Mouse (Mus musculus): Measurements from ENCODE around the gene Epb41l3.

Gene Epb41l3

GRCm38 (mm10) chr17:69237172-69237571 lies 161.7 kb downstream of the Epb41l3 start:
- no peak for DNase-seq (ENCODE audit: low spot score)

- no peak for DNase-seq (ENCODE audit: low spot score)
Observed at GRCm38 (mm10) chr17:69238810-69239373, 163.4 kb downstream of the Epb41l3 start.

GRCm38 (mm10) chr17:69239423-69239822 lies 163.9 kb downstream of the Epb41l3 start:
- DNase-seq (ENCODE audit: low spot score), result no peak

- DNase-seq (ENCODE audit: low spot score), result no peak
Observed at GRCm38 (mm10) chr17:69255834-69256233, 180.4 kb downstream of the Epb41l3 start.

GRCm38 (mm10) chr17:69256441-69256840 lies 181.0 kb downstream of the Epb41l3 start:
- no peak for DNase-seq (ENCODE audit: low spot score)

- DNase-seq (ENCODE audit: low spot score), result no peak
Observed at GRCm38 (mm10) chr17:69263810-69264565, 188.5 kb downstream of the Epb41l3 start.

GRCm38 (mm10) chr17:69265171-69265570 lies 189.7 kb downstream of the Epb41l3 start:
- DNase-seq (ENCODE audit: low spot score), result no peak

GRCm38 (mm10) chr17:69265759-69266463 lies 190.4 kb downstream of the Epb41l3 start:
- DNase-seq (ENCODE audit: low spot score), result no peak

- no peak for DNase-seq (ENCODE audit: low spot score)
Observed at GRCm38 (mm10) chr17:69266936-69267335, 191.5 kb downstream of the Epb41l3 start.

- no peak for DNase-seq (ENCODE audit: low spot score)
Observed at GRCm38 (mm10) chr17:69267526-69267925, 192.0 kb downstream of the Epb41l3 start.

- no peak for DNase-seq (ENCODE audit: low spot score)
Observed at GRCm38 (mm10) chr17:69277362-69277761, 201.9 kb downstream of the Epb41l3 start.

GRCm38 (mm10) chr17:69284511-69284910 lies 209.0 kb downstream of the Epb41l3 start:
- no peak for DNase-seq (ENCODE audit: low spot score)

- DNase-seq (ENCODE audit: low spot score), result no peak
Observed at GRCm38 (mm10) chr17:69288130-69288529, 212.6 kb downstream of the Epb41l3 start.

- no peak for DNase-seq (ENCODE audit: low spot score)
Observed at GRCm38 (mm10) chr17:69290272-69290671, 214.8 kb downstream of the Epb41l3 start.

- no peak for DNase-seq (ENCODE audit: low spot score)
Observed at GRCm38 (mm10) chr17:69301552-69301951, 226.1 kb downstream of the Epb41l3 start.

- no peak for DNase-seq (ENCODE audit: low spot score)
Observed at GRCm38 (mm10) chr17:69303579-69304274, 228.2 kb downstream of the Epb41l3 start.

- no peak for DNase-seq (ENCODE audit: low spot score)
Observed at GRCm38 (mm10) chr17:69307636-69308035, 232.2 kb downstream of the Epb41l3 start.

GRCm38 (mm10) chr17:69309872-69310271 lies 234.4 kb downstream of the Epb41l3 start:
- DNase-seq (ENCODE audit: low spot score), result no peak

- DNase-seq (ENCODE audit: low spot score), result no peak
Observed at GRCm38 (mm10) chr17:69320496-69320895, 245.0 kb downstream of the Epb41l3 start.

GRCm38 (mm10) chr17:69322721-69323120 lies 247.2 kb downstream of the Epb41l3 start:
- no peak for DNase-seq (ENCODE audit: low spot score)

All from ovary, postnatal 36 days (tissue).